Mouse (Mus musculus) Muller cell, postnatal 12 days (primary cell): ENCODE measurements around the gene Ndufa6.
"Not testable (repeated sequence)": the region's sequence is repeated elsewhere in the genome, so short reads cannot be mapped to it uniquely, and the experiment has no call there.

Experiments used
- DNase-seq: peaks from one replicate; pipeline ENCODE4 v3.0.0-alpha.2; 2015; ENCODE audit errors: inconsistent ontology term

Ndufa6 gene

DNA sequence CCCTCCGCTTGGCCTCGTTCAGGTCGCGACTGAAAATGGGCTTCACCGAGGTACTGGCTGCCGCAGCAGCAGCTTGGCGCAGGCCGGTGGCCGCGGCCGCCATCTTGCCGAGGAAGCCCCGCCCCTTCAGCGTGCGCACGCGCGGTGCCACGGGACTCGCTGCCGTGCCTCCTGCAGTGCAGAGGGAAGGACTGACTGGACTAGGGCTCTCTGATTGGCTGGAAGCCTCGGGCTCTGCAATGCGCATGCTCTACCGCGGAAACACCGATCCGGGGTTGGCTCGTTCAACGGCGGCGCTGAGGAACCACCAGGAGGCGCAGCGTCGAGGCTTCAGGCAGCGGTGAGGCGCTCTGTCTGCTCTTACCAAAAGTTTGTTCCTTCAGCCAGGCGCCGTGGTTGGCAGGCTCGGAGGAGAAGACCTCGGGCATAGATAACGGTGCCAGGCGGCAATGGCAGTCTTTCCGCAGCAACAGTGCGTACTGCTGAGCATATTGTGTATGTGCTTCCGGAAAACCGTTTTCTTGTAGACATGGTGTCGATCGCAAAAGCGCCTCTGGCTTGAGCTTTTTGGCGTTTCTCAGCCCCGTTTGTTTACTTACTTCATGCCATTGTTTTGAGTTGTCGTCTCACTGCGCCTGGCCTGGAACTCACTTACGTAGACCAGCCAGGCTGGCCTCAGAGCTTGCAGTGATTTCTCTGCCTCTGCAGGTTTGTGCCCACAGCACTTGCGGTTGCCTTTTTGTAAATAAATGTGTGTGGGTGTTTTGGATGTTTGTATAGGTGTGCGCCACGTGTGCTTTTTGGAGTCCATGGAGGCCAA, at the start of gene Ndufa6:
Gene Ndufa6, minus strand, starts transcription at position 197 of the 820 bp plus-strand sequence.
- DNase-seq = peak; percentile 98

GRCm38 (mm10) chr15:82403606-82404005, 49.5 kb upstream of the Ndufa6 start:
- no peak for DNase-seq

GRCm38 (mm10) chr15:82402741-82403140, 48.6 kb upstream of the Ndufa6 start:
- DNase-seq = no peak

- peak; percentile 24 for DNase-seq
Observed at GRCm38 (mm10) chr15:82402106-82402505, 48.0 kb upstream of the Ndufa6 start.

GRCm38 (mm10) chr15:82401516-82401915, 47.4 kb upstream of the Ndufa6 start:
- no peak for DNase-seq

GRCm38 (mm10) chr15:82395955-82396354, 41.8 kb upstream of the Ndufa6 start:
- not testable (repeated sequence) for DNase-seq

- DNase-seq = not testable (repeated sequence)
Observed at GRCm38 (mm10) chr15:82393922-82394321, 39.8 kb upstream of the Ndufa6 start, which contains the start of gene Cyp2d11. Gene Cyp2d11 (minus strand): TSS chr15:82394022.

DNA sequence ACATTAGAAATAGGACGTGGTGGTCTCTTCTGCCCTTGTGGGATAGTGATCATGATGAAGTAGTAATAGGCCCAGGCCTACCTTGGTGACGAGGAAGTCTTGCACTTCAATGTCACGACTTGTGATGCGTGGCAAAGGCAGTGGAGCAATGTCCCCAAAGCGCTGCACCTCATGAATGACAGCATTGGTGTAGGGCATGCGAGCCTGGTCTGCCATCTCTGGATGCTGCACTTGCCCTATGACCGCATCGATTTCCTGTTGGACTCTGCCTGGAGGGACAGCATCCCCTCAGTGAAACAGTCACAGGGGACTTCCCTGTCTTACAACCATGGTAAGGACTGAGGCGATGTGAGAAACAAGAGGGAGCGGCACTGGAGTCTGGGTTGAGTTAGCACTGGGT, 35.8 kb upstream of the Ndufa6 start:
- not testable (repeated sequence) for DNase-seq

DNA sequence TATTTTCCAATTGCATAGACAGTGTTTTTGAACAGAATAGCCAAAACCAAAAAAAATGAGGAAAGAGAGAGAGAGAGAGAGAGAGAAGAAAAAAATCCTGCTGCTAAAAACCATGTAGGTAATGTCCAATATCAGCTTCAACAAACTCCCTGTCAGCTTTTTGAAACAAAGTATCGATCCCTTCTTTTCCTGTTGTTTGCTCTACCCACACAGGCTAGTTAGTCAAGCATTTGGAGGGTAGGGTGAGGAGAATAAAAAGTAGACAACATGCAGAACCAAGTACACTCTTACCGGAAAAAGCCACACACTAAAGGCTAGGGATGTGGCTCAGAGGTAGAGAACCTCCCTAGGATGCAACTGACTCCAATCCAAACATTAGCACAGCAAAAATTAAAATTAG, 31.6 kb upstream of the Ndufa6 start:
- no peak for DNase-seq

- no peak for DNase-seq
Observed at GRCm38 (mm10) chr15:82382441-82382840, 28.3 kb upstream of the Ndufa6 start.

DNA sequence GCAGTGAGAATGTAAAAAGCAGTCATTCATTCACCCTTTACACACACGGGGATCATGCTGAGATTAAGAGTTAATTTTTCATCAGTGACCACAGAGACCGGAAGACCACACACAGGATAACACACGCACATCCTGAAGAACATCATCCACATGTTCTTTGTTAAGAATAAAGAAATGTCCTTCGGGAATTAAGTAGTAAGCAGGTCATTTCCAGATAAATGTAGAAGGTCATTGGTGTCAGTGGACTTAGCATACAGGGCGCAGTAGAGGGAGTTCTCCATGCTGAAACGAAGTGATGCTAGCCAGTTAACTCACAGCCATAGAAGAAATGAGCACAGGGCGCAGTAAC, 26.6 kb upstream of the Ndufa6 start:
- no peak for DNase-seq

DNA sequence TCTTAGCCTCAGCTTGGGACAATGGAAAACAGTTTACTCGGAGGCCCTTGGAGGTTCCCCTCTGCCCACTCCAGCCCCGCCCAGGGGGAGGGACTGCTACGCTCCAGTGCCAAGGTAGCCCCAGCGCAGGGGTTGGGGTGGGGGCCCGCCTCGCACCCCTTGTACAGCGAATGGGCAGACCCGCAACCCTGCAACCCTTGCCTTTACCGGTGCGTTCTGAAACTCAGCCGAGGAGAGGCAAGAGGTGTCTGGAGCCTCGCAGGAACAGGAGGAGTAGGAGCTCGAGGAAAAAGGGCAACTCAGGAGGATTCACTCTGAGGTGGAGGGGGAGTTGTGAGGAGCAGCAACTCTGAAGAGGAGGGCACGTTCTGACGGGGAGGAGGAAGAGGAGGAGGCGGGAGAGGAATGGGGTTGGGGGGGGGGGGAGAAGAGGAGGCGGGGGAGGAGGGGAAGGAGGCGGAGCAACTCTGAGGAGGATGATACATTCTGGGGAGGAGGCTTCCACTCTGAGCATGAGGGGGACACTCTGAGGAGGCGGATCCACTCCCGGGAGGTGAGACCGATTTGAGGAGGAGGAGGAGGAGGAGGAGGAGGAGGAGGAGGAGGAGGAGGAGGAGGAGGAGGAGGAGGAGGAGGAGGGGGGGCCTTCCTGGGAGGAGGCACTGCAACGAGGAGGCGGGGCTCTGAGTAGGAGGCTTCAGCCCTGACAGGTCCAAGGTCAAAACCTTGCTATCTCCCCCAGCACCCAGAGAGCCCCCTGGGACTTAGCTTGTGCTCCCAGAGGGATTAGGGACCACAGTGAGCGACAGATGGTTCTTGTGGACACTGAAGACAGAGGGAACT, 26.0 kb upstream of the Ndufa6 start, which contains the start of gene Cyp2d22:
Gene Cyp2d22, minus strand, starts transcription at position 390 of the 843 bp plus-strand sequence.
- DNase-seq = peak; percentile 88

DNA sequence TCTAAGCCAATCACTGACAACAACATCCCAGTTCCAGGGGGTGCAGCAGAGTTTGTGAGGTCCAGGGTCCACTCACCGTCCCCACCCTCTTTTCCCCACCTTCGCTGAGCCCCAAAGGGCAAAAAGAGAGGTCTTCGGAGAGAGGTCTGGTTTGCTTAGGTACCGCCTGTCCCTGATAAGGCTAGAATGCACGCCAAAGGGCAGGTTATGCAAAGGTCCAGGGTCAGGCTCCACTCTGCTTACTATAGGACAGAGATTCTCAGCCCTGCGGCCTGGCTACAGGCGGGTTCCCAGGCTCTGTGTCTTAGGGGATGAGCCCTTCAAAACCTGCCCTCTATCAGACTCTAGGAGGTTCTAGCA, 25.4 kb upstream of the Ndufa6 start:
- no peak for DNase-seq

- DNase-seq = peak; percentile 75
Observed at GRCm38 (mm10) chr15:82378261-82379180, 24.4 kb upstream of the Ndufa6 start.

DNA sequence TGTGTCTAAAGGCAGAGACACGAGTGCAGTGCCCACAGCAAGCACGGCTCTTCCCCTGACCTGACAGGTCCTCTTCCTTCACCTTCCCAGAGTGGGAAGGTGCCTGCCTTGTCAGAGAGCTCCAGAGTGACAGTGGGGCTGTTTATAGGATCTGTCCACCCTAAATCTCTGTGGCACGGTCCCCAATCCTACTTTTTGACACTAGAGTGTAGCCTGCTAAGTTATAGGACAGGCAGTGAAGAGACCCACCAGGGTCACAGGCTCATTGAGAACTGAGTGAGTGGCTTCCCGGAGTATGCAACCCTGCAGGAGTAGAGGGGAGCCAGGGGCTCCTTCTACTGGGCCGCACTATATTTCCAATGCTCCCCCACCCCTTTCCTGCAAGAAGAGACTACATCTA, 23.6 kb upstream of the Ndufa6 start:
- DNase-seq = no peak

DNA sequence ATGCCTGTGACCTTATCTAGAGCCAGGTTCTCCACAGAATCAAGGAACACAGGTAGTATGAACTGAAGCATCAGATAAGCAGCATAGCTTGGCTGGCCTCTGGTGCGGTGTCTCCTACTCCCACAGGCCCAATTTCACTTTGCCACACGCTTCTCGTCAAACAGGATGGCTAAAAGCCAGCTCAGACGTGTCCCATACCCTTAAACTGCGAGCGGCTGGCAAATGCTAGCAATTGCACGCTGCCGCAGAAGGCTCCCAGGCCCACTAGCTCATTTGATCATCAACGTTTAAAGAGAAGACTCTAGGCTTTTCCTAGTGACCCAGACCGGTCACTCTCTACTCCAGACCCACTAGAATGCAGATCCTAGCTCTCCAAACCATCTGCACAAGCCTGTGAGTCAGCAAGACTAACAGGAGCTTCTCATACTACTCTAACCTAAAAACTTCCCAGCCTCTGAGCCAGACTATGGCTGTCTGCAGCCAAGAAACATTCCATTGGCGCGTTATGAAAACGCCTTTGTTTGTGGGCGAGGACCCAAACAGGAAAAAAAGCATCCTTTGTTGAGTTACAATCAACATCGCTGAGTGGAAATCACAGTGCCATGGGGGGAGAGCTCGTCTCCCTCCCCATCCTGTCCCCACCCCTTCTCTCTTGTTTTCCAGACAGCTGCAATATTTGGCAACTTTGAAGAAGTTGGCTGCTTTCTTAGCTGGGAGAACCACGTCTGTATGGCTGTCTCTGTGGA, 22.4 kb upstream of the Ndufa6 start:
- DNase-seq = peak; percentile 96

DNA sequence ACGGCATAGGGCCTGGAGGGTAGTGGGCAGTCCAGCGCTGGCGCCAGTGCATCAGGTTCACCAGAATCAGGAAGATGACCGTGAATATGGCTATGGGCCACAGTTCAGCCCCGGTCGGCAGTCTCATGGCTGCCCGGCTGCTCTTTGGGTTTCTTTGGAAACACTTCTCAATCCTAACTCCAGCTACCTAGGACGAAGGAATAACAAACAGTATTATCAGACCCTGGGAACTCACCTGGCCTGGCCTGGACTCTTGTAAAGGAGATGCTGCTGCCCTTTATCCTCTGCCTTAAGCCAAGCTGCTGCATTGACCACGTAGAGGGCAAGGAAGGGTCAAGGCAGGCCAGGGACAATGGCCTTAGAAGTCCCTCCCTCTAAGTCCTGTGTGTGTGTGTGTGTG, 21.7 kb upstream of the Ndufa6 start:
- DNase-seq = no peak

DNA sequence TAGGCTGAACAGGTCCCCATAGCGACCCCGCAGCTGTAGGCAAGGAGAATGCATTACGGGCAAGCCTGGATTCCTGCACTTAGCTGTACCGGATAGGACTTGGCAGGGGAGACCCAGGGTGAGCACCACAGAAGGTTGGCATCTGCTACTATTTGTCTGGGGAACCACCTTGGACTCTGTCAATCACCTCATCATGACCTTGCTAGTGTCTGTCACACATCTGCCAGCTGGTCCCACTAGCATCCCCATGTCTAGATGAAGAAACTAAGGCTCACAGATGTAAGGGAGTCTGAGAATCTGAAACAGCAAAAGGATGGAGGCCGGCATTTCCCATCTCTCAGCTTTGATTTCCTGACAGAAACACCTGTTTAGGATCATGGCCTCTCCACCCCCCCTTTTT, 20.3 kb upstream of the Ndufa6 start:
- no peak for DNase-seq

- no peak for DNase-seq
Observed at GRCm38 (mm10) chr15:82372991-82373390, 18.9 kb upstream of the Ndufa6 start.

DNA sequence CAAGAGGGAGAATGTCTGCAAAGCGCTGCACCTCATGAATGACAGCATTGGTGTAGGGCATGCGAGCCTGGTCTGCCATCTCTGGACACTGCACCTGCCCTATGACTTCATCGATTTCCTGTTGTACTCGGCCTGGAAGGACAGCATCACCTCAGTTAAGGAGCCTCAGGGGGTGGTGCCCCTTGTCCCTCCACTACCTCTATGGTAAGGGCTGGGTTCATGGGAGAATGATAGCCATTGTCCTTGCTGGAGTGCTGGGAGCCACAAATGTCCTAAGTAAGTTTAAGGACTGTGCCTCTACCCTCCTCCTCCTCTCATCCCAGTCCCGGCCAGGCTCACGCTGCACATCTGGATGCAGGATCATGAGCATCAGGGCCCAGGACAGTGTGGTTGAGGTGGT, 18.3 kb upstream of the Ndufa6 start:
- no peak for DNase-seq

DNA sequence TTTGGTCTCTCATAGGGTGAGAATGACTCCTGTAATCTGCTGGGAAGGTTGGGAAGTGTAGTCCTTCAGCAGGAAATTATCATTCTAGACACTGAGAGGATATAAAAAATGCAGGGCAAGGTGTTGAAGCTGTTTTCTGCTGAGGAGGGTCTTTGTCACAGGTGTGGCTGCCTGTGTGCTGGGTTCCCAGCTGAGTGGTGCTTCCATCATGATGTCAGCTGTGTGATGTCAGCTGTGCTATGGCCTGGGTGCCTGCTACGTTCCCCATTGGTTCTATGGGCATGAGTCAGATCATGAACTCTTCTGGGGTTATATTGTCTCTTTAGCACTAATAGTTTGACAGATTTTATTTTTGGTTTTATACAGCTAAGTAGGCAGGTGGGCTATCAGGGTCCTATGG, 14.7 kb upstream of the Ndufa6 start:
- DNase-seq = no peak
